Mouse (Mus musculus) layer of hippocampus, adult 2 months (tissue): ENCODE measurements at regions not wholly inside any gene's neighbourhood (a gene's known extent, or its start where the extent isn't known, plus 50 kb on each side); places are given as distances from the start of the nearest gene placed in this dataset.

Experiments used
- DNase-seq, 2 experiments: peaks; one replicate each; pipeline ENCODE4 v3.0.0; 2022; ENCODE audit warnings: low spot score in 2 of 2
- H3K27ac ChIP-seq: fragments of 200-600 bp; 2 replicates; pipeline ENCODE4 v1.8.1; 2022
- H3K4me3 ChIP-seq: fragments of 200-600 bp; 2 replicates; pipeline ENCODE4 v1.8.1; 2022; ENCODE audit warnings: mild to moderate bottlenecking
- CTCF ChIP-seq: fragments of 200-600 bp; conservative IDR thresholded peaks from 2 replicates; pipeline ENCODE4 v1.8.1; 2022; ENCODE audit warnings: antibody characterized with exemption, mild to moderate bottlenecking, moderate library complexity

- no peak overlapping the region for H3K4me3 ChIP-seq
- no peak overlapping the region for H3K27ac ChIP-seq
- no peak for TF ChIP-seq CTCF
- DNase-seq, result no peak
These were observed 822.7 kb upstream of the 2610301B20Rik start for GRCm38 (mm10) chr4:10051296-10052267.

DNA sequence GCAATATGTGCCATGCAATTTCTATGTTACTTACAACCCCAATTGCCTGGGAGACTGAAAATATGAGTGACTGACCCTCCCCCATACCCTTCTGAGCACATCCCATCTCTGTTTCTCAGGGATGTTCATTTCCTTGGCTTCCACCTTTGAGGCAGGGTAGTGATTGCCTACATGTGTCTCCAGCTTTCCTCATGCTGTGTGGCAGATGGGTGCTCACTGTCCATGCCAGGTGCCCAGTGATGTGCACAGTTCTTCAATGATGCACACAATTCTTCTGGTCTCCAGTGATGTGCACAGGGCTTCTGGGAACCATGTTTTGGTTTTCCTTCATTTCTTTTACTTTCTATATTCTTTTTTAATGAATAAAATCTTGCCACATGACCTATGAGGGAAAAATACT lies 821.4 kb upstream of the 2610301B20Rik start:
- Histone ChIP-seq H3K4me3 (no peak overlapping the region), H3K27ac (no peak overlapping the region)
- TF ChIP-seq CTCF, result no peak
- no peak for DNase-seq

GRCm38 (mm10) chr4:10072500-10073106 lies 801.7 kb upstream of the 2610301B20Rik start:
- no peak overlapping the region for H3K27ac ChIP-seq
- no peak overlapping the region for H3K4me3 ChIP-seq
- no peak for TF ChIP-seq CTCF
- no peak for DNase-seq

- Histone ChIP-seq H3K4me3 (no peak overlapping the region), H3K27ac (no peak overlapping the region)
- no peak for DNase-seq
- TF ChIP-seq CTCF, result no peak
These were observed 794.6 kb upstream of the 2610301B20Rik start for GRCm38 (mm10) chr4:10079565-10080169.

DNA sequence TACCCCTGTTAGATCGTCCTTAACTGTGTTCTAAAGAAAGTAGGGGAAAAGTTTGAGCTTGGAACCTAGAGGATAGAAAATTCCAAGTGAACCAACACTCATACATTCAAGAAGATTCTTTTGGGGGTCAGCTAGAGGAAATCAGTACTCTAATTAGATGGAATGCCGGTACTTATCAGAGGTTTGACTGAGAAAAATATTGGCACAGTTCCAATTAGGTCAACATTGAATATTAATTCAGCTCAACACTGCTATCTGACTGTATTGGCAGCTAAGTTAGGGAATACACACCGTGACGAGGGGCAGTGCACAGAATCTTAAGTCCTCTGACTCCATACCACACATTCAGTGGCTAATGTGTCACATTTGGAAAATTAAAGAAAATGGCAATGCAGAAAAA lies 759.5 kb upstream of the 2610301B20Rik start:
- H3K4me3 ChIP-seq, result no peak overlapping the region
- H3K27ac ChIP-seq, result no peak overlapping the region
- no peak for TF ChIP-seq CTCF
- DNase-seq, result no peak

GRCm38 (mm10) chr4:10117964-10118363 lies 756.3 kb upstream of the 2610301B20Rik start:
- no peak for TF ChIP-seq CTCF
- DNase-seq, result no peak
- no peak overlapping the region for H3K4me3 ChIP-seq
- H3K27ac ChIP-seq, result no peak overlapping the region

DNA sequence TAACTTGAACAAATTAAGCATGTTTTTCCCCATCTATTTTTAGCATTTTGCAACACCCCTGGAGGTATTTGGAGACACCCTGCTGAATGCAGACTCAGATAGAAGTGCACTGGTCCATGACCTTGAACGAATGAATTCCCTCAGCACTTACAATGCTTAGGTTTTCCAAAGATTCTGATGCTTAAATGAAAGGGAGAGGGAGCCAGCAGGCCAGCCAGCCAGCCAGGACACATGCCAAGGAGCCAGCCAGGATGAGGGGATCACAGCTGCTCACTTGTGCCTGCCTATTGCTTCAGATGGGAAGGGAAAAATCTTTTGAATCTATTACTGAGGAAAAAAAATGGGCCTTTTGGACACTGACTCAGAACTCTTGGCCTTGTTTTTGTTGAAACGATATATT lies 750.0 kb upstream of the 2610301B20Rik start:
- H3K27ac ChIP-seq, result no peak overlapping the region
- TF ChIP-seq CTCF, result no peak
- peak; percentile 9 to 21 for DNase-seq
- no peak overlapping the region for H3K4me3 ChIP-seq

DNA sequence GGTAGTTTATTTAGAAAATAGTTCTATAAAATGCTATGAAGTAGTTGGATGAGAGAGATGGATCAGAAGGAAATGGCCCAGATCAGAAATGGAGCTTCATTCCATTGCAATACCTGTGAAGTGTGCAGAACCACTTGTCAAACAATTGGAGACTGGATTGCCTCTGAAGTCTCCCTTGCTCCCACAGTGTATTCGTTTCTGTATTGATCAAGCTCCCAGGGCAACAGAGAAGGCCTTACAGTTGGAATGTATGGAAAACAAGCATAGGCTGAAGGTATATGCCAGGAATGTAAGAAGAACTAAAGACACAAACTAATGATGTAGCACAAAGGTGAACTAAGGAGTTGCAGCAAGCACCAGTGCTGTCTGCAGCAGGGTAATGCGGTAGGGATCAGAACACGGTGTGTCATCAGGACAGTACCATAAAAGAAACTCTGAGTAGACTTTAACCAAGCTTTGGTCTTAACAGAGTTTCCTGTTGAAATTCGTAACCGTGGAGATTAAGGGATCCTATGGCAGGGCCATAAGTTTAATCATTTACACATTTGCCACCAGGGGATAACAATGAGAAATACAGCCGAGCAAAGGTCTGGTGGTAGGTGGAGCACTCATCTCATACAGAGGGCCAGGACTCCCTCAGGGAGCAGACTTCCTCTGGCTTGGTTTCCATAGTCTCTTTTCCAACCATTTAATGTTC lies 732.9 kb upstream of the 2610301B20Rik start:
- Histone ChIP-seq H3K4me3 (no peak overlapping the region), H3K27ac (no peak overlapping the region)
- no peak for DNase-seq
- TF ChIP-seq CTCF, result no peak

- no peak for TF ChIP-seq CTCF
- no peak for DNase-seq
- H3K4me3 ChIP-seq, result no peak overlapping the region
- no peak overlapping the region for H3K27ac ChIP-seq
These were observed 724.4 kb upstream of the 2610301B20Rik start for GRCm38 (mm10) chr4:10149911-10150310.

GRCm38 (mm10) chr4:10150501-10150900 lies 723.8 kb upstream of the 2610301B20Rik start:
- Histone ChIP-seq H3K4me3 (no peak overlapping the region), H3K27ac (no peak overlapping the region)
- peak; percentile 5 to 32 for DNase-seq
- TF ChIP-seq CTCF, result peak; percentile 86

DNA sequence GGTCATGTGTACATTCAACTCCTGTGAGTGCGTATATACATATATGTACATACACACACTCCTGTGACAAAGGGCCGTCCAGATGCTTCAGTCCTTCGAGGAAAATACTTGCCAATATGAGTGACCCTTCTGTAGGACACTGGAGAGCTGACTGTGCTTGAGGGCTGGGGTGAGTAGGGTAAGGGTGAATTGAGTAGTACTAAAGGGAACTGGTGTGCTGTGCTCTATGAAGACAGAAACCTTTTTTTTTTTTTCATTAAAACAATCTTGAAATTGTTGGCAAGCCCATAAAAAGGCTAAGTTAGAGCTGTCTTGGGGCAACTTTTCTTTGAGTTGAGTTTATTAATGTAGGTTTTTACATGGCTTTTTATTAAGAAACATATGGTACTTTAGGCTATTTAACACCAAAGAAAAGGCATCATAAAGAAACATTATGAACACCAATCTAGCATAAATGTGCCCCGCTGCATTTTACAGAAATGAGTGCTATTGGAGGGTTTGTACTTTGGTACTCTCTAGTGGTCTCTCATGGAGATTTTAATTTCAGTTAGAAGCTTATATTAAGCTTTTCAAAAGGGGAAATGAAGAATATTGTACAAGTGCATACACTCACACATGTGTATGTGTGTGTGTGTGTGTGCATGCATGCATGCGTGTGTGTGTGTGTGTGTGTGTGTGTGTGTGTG lies 718.5 kb upstream of the 2610301B20Rik start:
- no peak overlapping the region for H3K27ac ChIP-seq
- no peak for TF ChIP-seq CTCF
- DNase-seq, result no peak
- H3K4me3 ChIP-seq, result no peak overlapping the region

DNA sequence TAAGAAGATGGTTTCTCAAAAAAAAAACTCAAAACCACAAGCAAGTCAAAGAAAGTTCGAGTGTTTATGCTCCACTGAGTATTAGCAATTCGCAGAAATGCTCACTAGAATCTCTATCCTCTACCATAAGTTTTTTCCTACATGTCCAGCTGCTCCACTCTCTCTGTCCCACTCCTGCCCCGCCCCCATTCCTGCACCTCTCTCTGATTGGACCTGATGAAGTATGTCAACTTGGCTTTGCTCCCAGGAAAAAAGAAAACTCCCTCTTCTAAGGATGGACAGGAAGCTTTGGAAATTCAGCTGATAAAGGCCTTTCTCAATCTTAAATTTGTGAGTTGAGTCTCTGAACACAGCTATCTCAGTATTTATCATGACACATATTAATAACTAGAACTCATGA lies 684.4 kb upstream of the 2610301B20Rik start:
- no peak for DNase-seq
- no peak overlapping the region for H3K4me3 ChIP-seq

More for the DNA sequence above, 684.4 kb upstream of the 2610301B20Rik start:
- no peak overlapping the region for H3K27ac ChIP-seq
- no peak for TF ChIP-seq CTCF
